Mouse (Mus musculus) ES-E14 (cell line): ENCODE measurements around the gene Stk10.

Experiments
- CHD2 ChIP-seq: IDR thresholded peaks from 2 replicates; pipeline ENCODE4 v1.6.1; 2014; ENCODE audit warnings: mild to moderate bottlenecking, low read depth, low read length, inconsistent platforms
- MAFK ChIP-seq: IDR thresholded peaks from 2 replicates; pipeline ENCODE4 v1.6.1; 2014; ENCODE audit warnings: mild to moderate bottlenecking, low read depth, low read length, inconsistent platforms; ENCODE audit not compliant: insufficient read depth
- ZC3H11A ChIP-seq: IDR thresholded peaks from 2 replicates; pipeline ENCODE4 v1.6.1; 2012; ENCODE audit warnings: low read depth, mild to moderate bottlenecking, inconsistent platforms, low read length, borderline replicate concordance
- ZNF384 ChIP-seq: IDR thresholded peaks from 2 replicates; pipeline ENCODE4 v1.6.1; 2012; ENCODE audit warnings: low read depth, low read length, inconsistent platforms

GRCm38 (mm10) chr11:32485290-32485689 lies 47.8 kb upstream of the Stk10 start:
- TF ChIP-seq MAFK: no peak
- TF ChIP-seq ZNF384: no peak
- no peak for TF ChIP-seq ZC3H11A
- no peak for TF ChIP-seq CHD2
